Mouse (Mus musculus): ENCODE data around the gene Clstn2. TPM values are rescaled to one million over a fixed set of nuclear protein-coding genes. Genes with fewer than 3 reads are reported as not detected.

The Clstn2 gene
- polyA plus RNA-seq, 1 experiment from 2014 or later: 0.38 TPM

- H3K4me2 ChIP-seq (ENCODE audit: low read depth, low read length): no peak overlapping the region
- 73% methylated on average over 4 of the region's 4 CpGs for WGBS
- H3K9ac ChIP-seq (ENCODE audit: low read depth, low read length): no peak overlapping the region
- no peaks in the 10 kb centered on the region for H3K36me3 ChIP-seq (ENCODE audit: control insufficient read depth, insufficient read depth, low read length)
- no peaks in the 10 kb centered on the region for H3K27me3 ChIP-seq (replicated peaks; ENCODE audit: control insufficient read depth, insufficient read depth, low read length)
- H3K27ac ChIP-seq (ENCODE audit: low read length): no peak overlapping the region
- H3K9me3 ChIP-seq (ENCODE audit: control insufficient read depth, low read length): no peaks in the 10 kb centered on the region
- no peak overlapping the region for H3K4me3 ChIP-seq (ENCODE audit: low read length)
- H3K4me1 ChIP-seq (ENCODE audit: control insufficient read depth, insufficient read depth, low read length): no peaks in the 10 kb centered on the region
- no peak for ATAC-seq
Observed at GRCm38 (mm10) chr9:97590712-97591111, 442.3 kb downstream of the Clstn2 start.

GRCm38 (mm10) chr9:97570881-97571280 is 462.1 kb downstream of the Clstn2 start:
- no peak overlapping the region for H3K4me2 ChIP-seq (ENCODE audit: low read depth, low read length)
- no peak overlapping the region for H3K9ac ChIP-seq (ENCODE audit: low read depth, low read length)
- ATAC-seq: no peak
- no peaks in the 10 kb centered on the region for H3K36me3 ChIP-seq (ENCODE audit: control insufficient read depth, insufficient read depth, low read length)
- H3K27ac ChIP-seq (ENCODE audit: low read length): no peak overlapping the region
- 44% methylated on average over 7 of the region's 7 CpGs for WGBS
- H3K4me1 ChIP-seq (ENCODE audit: control insufficient read depth, insufficient read depth, low read length): no peaks in the 10 kb centered on the region
- H3K4me3 ChIP-seq (ENCODE audit: low read length): no peak overlapping the region
- H3K27me3 ChIP-seq (replicated peaks; ENCODE audit: control insufficient read depth, insufficient read depth, low read length): no peaks in the 10 kb centered on the region
- no peaks in the 10 kb centered on the region for H3K9me3 ChIP-seq (ENCODE audit: control insufficient read depth, low read length)

- Histone ChIP-seq H3K9ac (ENCODE audit: low read depth, low read length) (no peak overlapping the region), H3K4me2 (ENCODE audit: low read depth, low read length) (no peak overlapping the region), H3K4me3 (ENCODE audit: low read length) (no peak overlapping the region), H3K27me3 (replicated peaks; ENCODE audit: control insufficient read depth, insufficient read depth, low read length) (no peaks in the 10 kb centered on the region), H3K27ac (ENCODE audit: low read length) (no peak overlapping the region), H3K36me3 (ENCODE audit: control insufficient read depth, insufficient read depth, low read length) (no peaks in the 10 kb centered on the region), H3K9me3 (ENCODE audit: control insufficient read depth, low read length) (no peaks in the 10 kb centered on the region), H3K4me1 (ENCODE audit: control insufficient read depth, insufficient read depth, low read length) (no peaks in the 10 kb centered on the region)
- no peak for ATAC-seq
- WGBS: 89% methylated on average over 6 of the region's 6 CpGs
Observed at GRCm38 (mm10) chr9:97563121-97563520, 469.9 kb downstream of the Clstn2 start.

GRCm38 (mm10) chr9:97544359-97544758 is 488.6 kb downstream of the Clstn2 start:
- Histone ChIP-seq H3K27me3 (replicated peaks; ENCODE audit: control insufficient read depth, insufficient read depth, low read length) (no peaks in the 10 kb centered on the region), H3K9me3 (ENCODE audit: control insufficient read depth, low read length) (no peaks in the 10 kb centered on the region), H3K9ac (ENCODE audit: low read depth, low read length) (no peak overlapping the region), H3K4me1 (ENCODE audit: control insufficient read depth, insufficient read depth, low read length) (no peaks in the 10 kb centered on the region), H3K27ac (ENCODE audit: low read length) (no peak overlapping the region), H3K4me3 (ENCODE audit: low read length) (no peak overlapping the region), H3K4me2 (ENCODE audit: low read depth, low read length) (no peak overlapping the region), H3K36me3 (ENCODE audit: control insufficient read depth, insufficient read depth, low read length) (no peaks in the 10 kb centered on the region)
- ATAC-seq: no peak
- 83% methylated on average over 4 of the region's 4 CpGs for WGBS

DNA sequence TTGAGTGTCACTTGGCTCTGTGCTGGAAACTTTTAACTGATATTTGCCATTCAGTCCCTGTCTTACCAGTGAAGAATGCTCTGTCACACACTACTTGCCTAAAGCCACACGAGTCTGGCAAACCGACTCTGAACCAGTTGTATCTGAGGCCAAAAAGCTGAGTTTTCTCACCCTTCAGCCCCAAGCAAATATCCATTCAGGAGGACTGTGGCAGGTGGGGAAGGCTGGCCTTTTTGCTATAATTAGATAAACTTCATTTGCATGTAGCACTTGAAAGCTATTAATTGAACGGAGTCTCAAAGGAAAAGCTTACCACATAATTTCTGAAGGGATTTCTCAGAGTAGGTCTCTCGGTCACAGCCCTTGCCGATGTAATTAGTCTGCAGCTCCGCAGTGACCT is 491.6 kb downstream of the Clstn2 start:
- 80% methylated on average over 6 of the region's 6 CpGs for WGBS
- no peaks in the 10 kb centered on the region for H3K9me3 ChIP-seq (ENCODE audit: control insufficient read depth, low read length)
- no peaks in the 10 kb centered on the region for H3K4me1 ChIP-seq (ENCODE audit: control insufficient read depth, insufficient read depth, low read length)
- ATAC-seq: no peak
- H3K4me2 ChIP-seq (ENCODE audit: low read depth, low read length): no peak overlapping the region
- no peaks in the 10 kb centered on the region for H3K27me3 ChIP-seq (replicated peaks; ENCODE audit: control insufficient read depth, insufficient read depth, low read length)
- H3K36me3 ChIP-seq (ENCODE audit: control insufficient read depth, insufficient read depth, low read length): no peaks in the 10 kb centered on the region
- no peak overlapping the region for H3K27ac ChIP-seq (ENCODE audit: low read length)
- no peak overlapping the region for H3K9ac ChIP-seq (ENCODE audit: low read depth, low read length)
- no peak overlapping the region for H3K4me3 ChIP-seq (ENCODE audit: low read length)

DNA sequence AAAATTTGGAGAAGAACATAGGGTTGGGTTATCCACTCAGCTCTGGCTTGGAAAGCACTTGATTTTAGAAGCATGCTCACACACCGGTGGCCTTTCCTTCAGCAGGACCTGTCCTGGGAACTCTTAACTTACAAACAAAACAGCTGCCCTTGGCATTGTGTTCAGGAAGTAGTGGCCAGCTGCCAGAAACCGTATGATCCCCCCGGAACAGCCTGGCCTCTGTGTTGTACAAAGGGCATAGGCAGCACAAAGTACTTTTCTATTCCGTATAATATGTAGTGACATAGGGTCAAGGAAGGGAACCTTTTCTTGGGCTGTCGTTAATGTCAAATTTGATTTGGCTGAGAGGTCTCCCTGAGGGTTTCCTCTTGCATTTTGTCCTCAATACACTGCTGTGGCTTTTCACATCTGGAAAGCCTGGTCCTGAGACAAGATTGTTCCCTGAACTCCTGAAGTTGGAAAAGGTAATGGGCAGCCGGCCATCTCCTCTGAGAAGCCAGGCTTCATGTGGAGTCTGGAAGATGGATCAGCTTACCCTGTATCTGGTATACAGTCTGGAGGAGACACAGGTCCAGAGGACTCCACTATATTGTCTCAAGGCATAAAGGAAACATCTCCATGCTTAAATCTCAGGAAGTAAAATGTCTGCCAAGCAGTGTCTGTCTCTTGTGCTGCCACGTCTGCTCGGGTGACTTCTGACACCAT is 494.8 kb downstream of the Clstn2 start:
- WGBS: 65% methylated on average over 8 of the region's 8 CpGs
- Histone ChIP-seq H3K4me1 (ENCODE audit: control insufficient read depth, insufficient read depth, low read length) (no peaks in the 10 kb centered on the region), H3K9me3 (ENCODE audit: control insufficient read depth, low read length) (no peaks in the 10 kb centered on the region), H3K4me3 (ENCODE audit: low read length) (no peak overlapping the region), H3K36me3 (ENCODE audit: control insufficient read depth, insufficient read depth, low read length) (no peaks in the 10 kb centered on the region), H3K9ac (ENCODE audit: low read depth, low read length) (no peak overlapping the region), H3K27me3 (replicated peaks; ENCODE audit: control insufficient read depth, insufficient read depth, low read length) (no peaks in the 10 kb centered on the region), H3K27ac (ENCODE audit: low read length) (no peak overlapping the region), H3K4me2 (ENCODE audit: low read depth, low read length) (no peak overlapping the region)
- ATAC-seq: no peak

GRCm38 (mm10) chr9:97534196-97534595 is 498.8 kb downstream of the Clstn2 start:
- WGBS: 90% methylated on average over 2 of the region's 2 CpGs
- ATAC-seq: no peak

GRCm38 (mm10) chr9:97533306-97533705 is 499.7 kb downstream of the Clstn2 start:
- Histone ChIP-seq H3K4me3 (ENCODE audit: low read length) (no peak overlapping the region), H3K36me3 (ENCODE audit: control insufficient read depth, insufficient read depth, low read length) (no peaks in the 10 kb centered on the region), H3K27ac (ENCODE audit: low read length) (no peak overlapping the region), H3K4me1 (ENCODE audit: control insufficient read depth, insufficient read depth, low read length) (no peaks in the 10 kb centered on the region), H3K27me3 (replicated peaks; ENCODE audit: control insufficient read depth, insufficient read depth, low read length) (no peaks in the 10 kb centered on the region), H3K4me2 (ENCODE audit: low read depth, low read length) (no peak overlapping the region), H3K9ac (ENCODE audit: low read depth, low read length) (no peak overlapping the region), H3K9me3 (ENCODE audit: control insufficient read depth, low read length) (no peaks in the 10 kb centered on the region)
- ATAC-seq: no peak
- WGBS: 69% methylated on average over 3 of the region's 3 CpGs

More at GRCm38 (mm10) chr9:97534196-97534595, 498.8 kb downstream of the Clstn2 start:
- Histone ChIP-seq H3K9ac (ENCODE audit: low read depth, low read length) (no peak overlapping the region), H3K4me3 (ENCODE audit: low read length) (no peak overlapping the region), H3K4me2 (ENCODE audit: low read depth, low read length) (no peak overlapping the region), H3K9me3 (ENCODE audit: control insufficient read depth, low read length) (no peaks in the 10 kb centered on the region), H3K36me3 (ENCODE audit: control insufficient read depth, insufficient read depth, low read length) (no peaks in the 10 kb centered on the region), H3K4me1 (ENCODE audit: control insufficient read depth, insufficient read depth, low read length) (no peaks in the 10 kb centered on the region), H3K27me3 (replicated peaks; ENCODE audit: control insufficient read depth, insufficient read depth, low read length) (no peaks in the 10 kb centered on the region), H3K27ac (ENCODE audit: low read length) (no peak overlapping the region)

GRCm38 (mm10) chr9:97532536-97532935 is 500.4 kb downstream of the Clstn2 start:
- Histone ChIP-seq H3K4me1 (ENCODE audit: control insufficient read depth, insufficient read depth, low read length) (no peaks in the 10 kb centered on the region), H3K36me3 (ENCODE audit: control insufficient read depth, insufficient read depth, low read length) (no peaks in the 10 kb centered on the region), H3K9ac (ENCODE audit: low read depth, low read length) (no peak overlapping the region), H3K4me3 (ENCODE audit: low read length) (no peak overlapping the region), H3K27ac (ENCODE audit: low read length) (no peak overlapping the region), H3K4me2 (ENCODE audit: low read depth, low read length) (no peak overlapping the region), H3K27me3 (replicated peaks; ENCODE audit: control insufficient read depth, insufficient read depth, low read length) (no peaks in the 10 kb centered on the region), H3K9me3 (ENCODE audit: control insufficient read depth, low read length) (no peaks in the 10 kb centered on the region)
- 86% methylated on average over 13 of the region's 13 CpGs for WGBS
- ATAC-seq: no peak

DNA sequence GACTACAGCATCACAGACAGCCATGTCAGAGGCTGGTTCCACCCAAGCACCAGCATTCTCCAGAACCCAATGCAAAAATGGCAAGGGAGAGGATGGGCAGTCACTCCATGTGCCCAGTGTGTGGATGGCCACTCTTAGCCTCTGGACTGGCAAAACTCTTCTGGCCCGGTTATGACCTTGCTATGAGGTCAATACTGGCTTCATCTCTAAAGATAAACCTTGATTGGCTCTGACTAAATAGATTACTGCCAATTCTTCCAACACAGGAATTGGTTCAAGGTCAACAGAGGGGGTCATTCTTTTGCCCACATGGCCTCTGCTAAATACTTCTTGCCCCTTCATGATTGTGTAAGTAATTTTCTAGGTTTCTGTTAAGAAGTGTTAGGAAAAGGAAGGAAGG is 505.1 kb downstream of the Clstn2 start:
- 81% methylated on average over 1 of the region's 1 CpGs for WGBS
- H3K4me1 ChIP-seq (ENCODE audit: control insufficient read depth, insufficient read depth, low read length): no peaks in the 10 kb centered on the region
- H3K36me3 ChIP-seq (ENCODE audit: control insufficient read depth, insufficient read depth, low read length): no peaks in the 10 kb centered on the region

More for the DNA sequence above, 505.1 kb downstream of the Clstn2 start:
- H3K9me3 ChIP-seq (ENCODE audit: control insufficient read depth, low read length): no peaks in the 10 kb centered on the region
- H3K4me3 ChIP-seq (ENCODE audit: low read length): no peak overlapping the region
- no peak overlapping the region for H3K27ac ChIP-seq (ENCODE audit: low read length)
- ATAC-seq: no peak
- no peaks in the 10 kb centered on the region for H3K27me3 ChIP-seq (replicated peaks; ENCODE audit: control insufficient read depth, insufficient read depth, low read length)
- no peak overlapping the region for H3K9ac ChIP-seq (ENCODE audit: low read depth, low read length)
- H3K4me2 ChIP-seq (ENCODE audit: low read depth, low read length): no peak overlapping the region
